Mouse (Mus musculus): Measurements from ENCODE around the gene Cdh18.

Cdh18 gene

GRCm38 (mm10) chr15:23396646-23397045 lies 847.8 kb downstream of the Cdh18 start:
- in situ Hi-C loops (cut with MboI; ENCODE audit: low pct_unique_long_range_greater_than_20kb in 1 of 2, low sequenced_read_pairs in 2 of 2, unreplicated experiment in 1 of 2) = no loop called here

GRCm38 (mm10) chr15:23403792-23404191 lies 855.0 kb downstream of the Cdh18 start:
- in situ Hi-C loops (cut with MboI; ENCODE audit: low pct_unique_long_range_greater_than_20kb in 1 of 2, low sequenced_read_pairs in 2 of 2, unreplicated experiment in 1 of 2) = no loop called here

GRCm38 (mm10) chr15:23408256-23408655 lies 859.4 kb downstream of the Cdh18 start:
- in situ Hi-C loops (cut with MboI; ENCODE audit: low pct_unique_long_range_greater_than_20kb in 1 of 2, low sequenced_read_pairs in 2 of 2, unreplicated experiment in 1 of 2) = no loop called here

DNA sequence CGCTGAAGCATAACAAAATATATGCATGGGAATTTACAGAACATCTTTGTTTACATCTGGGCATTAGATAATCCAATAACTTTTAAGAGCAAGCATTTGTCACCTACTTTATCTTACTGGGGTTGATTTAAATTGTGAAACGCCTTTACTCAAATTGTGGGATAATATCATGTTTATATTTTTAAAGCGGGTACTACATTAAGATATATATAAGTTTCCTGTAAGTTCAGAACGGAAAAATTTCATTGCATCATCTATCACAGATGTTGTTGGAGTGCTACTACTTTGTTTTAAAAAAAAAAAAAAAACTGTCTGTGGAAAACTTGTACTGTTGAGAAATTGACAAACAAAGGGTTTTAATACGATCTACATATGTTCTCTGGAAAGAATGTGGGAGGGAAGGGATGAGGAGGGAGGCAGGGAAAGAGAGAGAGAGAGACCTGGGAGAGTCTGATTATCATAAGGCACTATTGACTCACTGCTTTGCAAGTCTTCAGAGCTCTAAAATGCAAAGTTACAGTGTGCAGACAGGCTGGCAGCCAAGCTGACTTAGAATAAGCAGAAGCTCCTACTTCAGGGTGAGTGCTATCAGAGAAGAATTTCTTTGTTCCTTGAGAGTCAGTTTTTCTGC lies 867.7 kb downstream of the Cdh18 start:
- in situ Hi-C loops (cut with MboI; ENCODE audit: low pct_unique_long_range_greater_than_20kb in 1 of 2, low sequenced_read_pairs in 2 of 2, unreplicated experiment in 1 of 2) = no loop called here

- in situ Hi-C loops (cut with MboI; ENCODE audit: low pct_unique_long_range_greater_than_20kb in 1 of 2, low sequenced_read_pairs in 2 of 2, unreplicated experiment in 1 of 2) = no loop called here
These were observed 869.3 kb downstream of the Cdh18 start for GRCm38 (mm10) chr15:23418158-23418557.

GRCm38 (mm10) chr15:23420010-23420409 lies 871.2 kb downstream of the Cdh18 start:
- in situ Hi-C loops (cut with MboI; ENCODE audit: low pct_unique_long_range_greater_than_20kb in 1 of 2, low sequenced_read_pairs in 2 of 2, unreplicated experiment in 1 of 2) = no loop called here

DNA sequence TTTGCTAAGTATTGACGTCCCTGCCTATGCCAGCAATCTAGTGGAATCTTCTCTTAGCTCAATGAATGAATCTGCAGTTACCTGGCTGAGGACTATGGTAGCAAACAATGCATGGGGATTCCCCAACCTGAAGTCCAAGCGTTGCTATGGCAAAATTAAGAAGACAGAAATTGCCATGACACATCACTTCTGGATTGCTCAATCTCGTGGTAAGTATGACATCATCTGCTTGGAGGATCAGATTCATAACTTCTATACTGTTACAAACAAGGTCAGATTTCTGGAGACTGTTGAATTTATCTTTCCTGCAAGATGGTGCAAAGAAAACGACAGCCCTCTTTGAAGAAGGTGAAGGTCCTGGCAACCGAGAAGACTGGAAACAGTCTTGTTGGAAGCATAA lies 881.2 kb downstream of the Cdh18 start:
- in situ Hi-C loops (cut with MboI; ENCODE audit: low pct_unique_long_range_greater_than_20kb in 1 of 2, low sequenced_read_pairs in 2 of 2, unreplicated experiment in 1 of 2) = no loop called here

GRCm38 (mm10) chr15:23448542-23448941 lies 899.7 kb downstream of the Cdh18 start:
- in situ Hi-C loops (cut with MboI; ENCODE audit: low pct_unique_long_range_greater_than_20kb in 1 of 2, low sequenced_read_pairs in 2 of 2, unreplicated experiment in 1 of 2) = no loop called here

DNA sequence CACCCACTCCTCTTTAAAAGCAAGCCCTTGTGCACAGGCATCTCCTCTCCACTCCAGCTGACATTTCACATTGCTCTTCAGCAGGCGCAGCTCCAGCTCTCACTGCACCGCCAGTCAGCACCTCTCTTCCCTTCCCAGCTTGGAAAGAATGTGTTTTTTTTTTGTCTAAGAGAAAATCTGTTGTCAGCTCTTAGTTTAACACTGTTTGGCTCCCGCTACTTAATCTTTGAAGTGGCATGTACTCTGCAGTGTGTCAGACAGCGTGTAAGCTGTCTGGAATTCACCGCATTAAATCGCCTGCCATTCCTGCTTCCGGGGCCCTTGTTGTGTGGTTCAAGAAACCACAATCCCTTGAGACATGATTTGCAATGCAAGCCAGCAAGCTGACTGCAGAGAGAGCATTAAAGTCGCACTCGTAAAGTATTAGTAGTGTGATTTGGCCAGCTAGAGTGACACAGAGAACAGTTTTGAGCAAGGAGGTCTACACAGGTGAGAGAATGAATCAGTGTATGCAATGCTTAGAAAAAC lies 903.3 kb downstream of the Cdh18 start:
- in situ Hi-C loops (cut with MboI; ENCODE audit: low pct_unique_long_range_greater_than_20kb in 1 of 2, low sequenced_read_pairs in 2 of 2, unreplicated experiment in 1 of 2) = no loop called here

DNA sequence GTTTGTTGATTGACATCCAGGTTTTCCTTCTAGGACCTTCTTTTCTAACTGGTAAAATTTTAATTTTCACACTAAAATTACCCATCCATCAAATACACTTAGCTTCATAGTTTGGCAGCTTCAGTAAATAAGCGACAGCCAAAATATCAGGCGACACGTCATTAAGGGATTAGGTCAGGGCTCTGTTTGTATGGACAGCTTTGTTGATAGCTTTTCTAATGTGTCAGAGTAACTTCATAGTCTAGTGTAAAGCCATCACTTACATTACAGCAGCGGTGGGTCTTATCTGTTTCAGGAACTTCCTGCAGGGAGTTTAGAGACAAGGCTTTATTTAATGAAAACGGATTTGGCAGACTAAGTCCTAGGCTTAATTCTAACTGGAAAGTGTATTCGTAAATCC lies 904.5 kb downstream of the Cdh18 start:
- in situ Hi-C loops (cut with MboI; ENCODE audit: low pct_unique_long_range_greater_than_20kb in 1 of 2, low sequenced_read_pairs in 2 of 2, unreplicated experiment in 1 of 2) = no loop called here

- in situ Hi-C loops (cut with MboI; ENCODE audit: low pct_unique_long_range_greater_than_20kb in 1 of 2, low sequenced_read_pairs in 2 of 2, unreplicated experiment in 1 of 2) = no loop called here
These were observed 906.5 kb downstream of the Cdh18 start for GRCm38 (mm10) chr15:23455344-23455743.

DNA sequence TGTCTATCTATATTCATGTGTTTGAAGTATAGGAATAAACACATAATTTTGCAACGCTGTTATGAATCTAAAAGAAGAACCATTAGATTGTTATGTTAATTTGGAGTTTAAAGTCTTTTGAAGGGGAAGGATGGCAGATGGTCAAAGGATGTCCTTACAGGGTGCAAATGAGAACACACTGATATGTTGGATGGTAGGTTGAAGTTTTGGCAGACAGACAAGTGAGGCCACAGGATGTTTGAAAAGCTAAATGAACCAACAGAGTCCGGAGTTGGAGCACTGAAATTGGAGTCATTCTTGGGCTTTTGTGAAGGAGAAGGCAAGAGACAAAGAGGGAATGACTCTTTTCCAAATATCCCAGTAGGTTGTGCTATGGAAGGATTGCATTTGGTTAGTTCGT lies 908.6 kb downstream of the Cdh18 start:
- in situ Hi-C loops (cut with MboI; ENCODE audit: low pct_unique_long_range_greater_than_20kb in 1 of 2, low sequenced_read_pairs in 2 of 2, unreplicated experiment in 1 of 2) = no loop called here

DNA sequence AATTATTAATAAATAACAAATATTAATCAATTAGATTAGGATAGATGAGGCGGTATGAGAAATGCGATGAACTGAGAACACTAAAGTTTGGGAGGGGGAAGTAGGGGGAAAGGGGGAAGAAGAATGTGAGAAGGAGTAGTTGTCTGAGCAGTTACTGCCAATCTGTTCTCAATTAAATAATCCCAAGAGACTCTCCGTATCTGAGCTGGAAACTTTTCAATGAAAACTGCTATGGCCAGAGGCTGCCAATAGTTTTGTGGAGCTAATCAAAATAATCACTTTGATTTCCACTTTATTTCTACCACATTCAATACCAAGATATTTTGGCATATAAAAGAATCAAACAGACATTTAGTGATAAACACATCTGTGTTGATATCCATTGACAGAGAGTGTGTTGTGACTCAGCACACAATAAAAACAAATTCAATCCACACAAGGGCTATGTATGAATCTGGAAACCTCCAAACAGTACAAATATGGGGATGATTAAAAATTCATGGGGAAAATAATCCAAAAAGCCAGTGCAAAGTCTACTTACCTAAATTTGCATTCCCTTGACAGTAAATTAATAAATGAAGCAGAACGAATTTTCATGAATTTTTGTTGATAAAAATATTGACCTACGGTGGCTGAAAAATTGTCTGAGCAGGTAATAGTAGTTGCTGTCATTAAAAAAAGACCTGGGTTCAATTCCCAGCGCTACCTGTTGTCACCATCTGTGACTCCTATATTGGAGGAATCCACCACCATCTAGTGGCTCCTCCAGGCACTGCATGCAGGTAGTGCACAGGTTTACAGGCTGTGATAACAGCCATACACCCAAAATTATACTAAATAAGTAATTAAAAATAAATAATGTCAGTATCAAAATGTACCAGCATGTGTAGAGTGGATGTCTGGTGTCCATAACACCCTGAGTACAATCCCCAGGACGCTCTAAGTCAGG lies 922.0 kb downstream of the Cdh18 start:
- in situ Hi-C loops (cut with MboI; ENCODE audit: low pct_unique_long_range_greater_than_20kb in 1 of 2, low sequenced_read_pairs in 2 of 2, unreplicated experiment in 1 of 2) = no loop called here

DNA sequence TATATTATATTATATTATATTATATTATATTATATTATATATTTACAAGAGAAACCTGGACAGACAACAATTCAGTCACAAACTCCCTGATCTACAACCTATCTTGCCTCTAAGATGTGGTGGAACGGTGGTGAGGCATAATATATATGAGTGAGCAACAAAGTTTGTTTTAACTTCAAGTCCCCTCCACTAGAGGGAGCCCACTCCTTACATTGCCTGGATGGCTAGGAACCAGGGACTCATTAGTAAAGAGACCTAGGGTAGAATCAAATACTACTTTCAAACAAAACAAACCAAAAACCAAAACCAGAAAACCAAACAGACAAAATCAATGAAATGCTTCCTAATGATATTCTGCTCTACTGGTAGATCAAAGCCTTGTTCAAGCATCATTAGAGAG lies 937.5 kb downstream of the Cdh18 start:
- in situ Hi-C loops (cut with MboI; ENCODE audit: low pct_unique_long_range_greater_than_20kb in 1 of 2, low sequenced_read_pairs in 2 of 2, unreplicated experiment in 1 of 2) = no loop called here

DNA sequence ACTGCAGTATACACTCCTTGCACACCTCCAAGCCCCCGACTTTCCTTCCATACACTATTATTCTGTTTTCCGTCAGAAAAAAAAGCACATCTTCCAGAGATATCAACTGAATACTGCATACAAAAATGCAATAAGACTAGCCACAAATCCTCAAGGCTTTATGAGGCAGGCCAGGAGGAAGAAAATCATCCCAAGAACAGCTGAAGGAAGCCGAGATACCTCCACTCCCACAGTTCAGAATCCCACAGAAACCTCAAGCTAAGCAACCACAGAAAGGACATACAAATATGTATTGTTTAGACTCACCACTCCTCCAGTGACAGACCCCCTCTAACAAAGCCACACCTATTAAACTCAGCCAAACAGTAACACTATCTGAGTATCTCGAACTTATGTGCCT lies 957.7 kb downstream of the Cdh18 start:
- in situ Hi-C loops (cut with MboI; ENCODE audit: low pct_unique_long_range_greater_than_20kb in 1 of 2, low sequenced_read_pairs in 2 of 2, unreplicated experiment in 1 of 2) = no loop called here

DNA sequence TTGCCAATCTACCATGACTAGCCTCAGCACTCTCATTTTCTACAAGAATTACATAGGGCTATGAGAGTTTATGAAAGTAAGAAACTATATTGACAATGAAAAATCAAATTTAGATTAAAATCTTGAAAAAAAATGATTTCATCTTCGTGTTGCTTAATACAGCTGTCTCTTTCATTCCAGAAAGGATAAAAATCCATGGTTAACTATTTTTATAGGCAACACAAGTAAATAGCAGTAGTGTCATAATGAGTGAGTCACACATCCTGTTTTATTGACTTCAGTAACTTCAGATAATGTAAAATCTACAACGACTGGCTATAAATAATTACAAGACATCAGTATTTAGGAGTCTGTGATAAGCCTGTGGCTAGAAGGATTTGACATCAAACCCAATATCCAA lies 960.9 kb downstream of the Cdh18 start:
- in situ Hi-C loops (cut with MboI; ENCODE audit: low pct_unique_long_range_greater_than_20kb in 1 of 2, low sequenced_read_pairs in 2 of 2, unreplicated experiment in 1 of 2) = no loop called here

DNA sequence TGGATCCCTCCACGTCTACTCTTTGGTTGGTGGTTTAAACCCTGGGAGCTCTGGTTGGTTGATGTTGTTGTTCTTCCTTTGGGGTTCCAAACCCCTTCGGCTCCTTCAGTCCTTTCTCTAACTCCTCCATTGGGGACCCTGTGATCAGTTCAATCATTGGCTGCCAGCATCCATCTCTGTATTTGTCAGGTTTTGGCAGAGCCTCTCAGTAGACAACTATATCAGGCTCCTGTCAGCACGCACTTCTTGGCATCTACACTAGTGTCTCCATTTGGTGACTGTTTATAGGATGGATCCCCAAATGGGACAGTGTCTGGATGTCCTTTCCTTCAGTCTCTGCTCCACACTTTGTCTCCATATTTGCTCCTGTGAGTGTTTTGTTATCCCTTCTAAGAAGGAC lies 967.0 kb downstream of the Cdh18 start:
- in situ Hi-C loops (cut with MboI; ENCODE audit: low pct_unique_long_range_greater_than_20kb in 1 of 2, low sequenced_read_pairs in 2 of 2, unreplicated experiment in 1 of 2) = no loop called here

GRCm38 (mm10) chr15:23518079-23518478 lies 969.3 kb downstream of the Cdh18 start:
- in situ Hi-C loops (cut with MboI; ENCODE audit: low pct_unique_long_range_greater_than_20kb in 1 of 2, low sequenced_read_pairs in 2 of 2, unreplicated experiment in 1 of 2) = no loop called here

All from mouse embryonic stem cell (cell line).